Mouse (Mus musculus): ENCODE data around the gene Mapkbp1. TPM values are rescaled to one million over a fixed set of nuclear protein-coding genes. Genes with fewer than 3 reads are reported as not detected.

The Mapkbp1 gene
- 1 to 10 TPM; 8.4 to 9.1 TPM for total RNA-seq (2021)

DNA sequence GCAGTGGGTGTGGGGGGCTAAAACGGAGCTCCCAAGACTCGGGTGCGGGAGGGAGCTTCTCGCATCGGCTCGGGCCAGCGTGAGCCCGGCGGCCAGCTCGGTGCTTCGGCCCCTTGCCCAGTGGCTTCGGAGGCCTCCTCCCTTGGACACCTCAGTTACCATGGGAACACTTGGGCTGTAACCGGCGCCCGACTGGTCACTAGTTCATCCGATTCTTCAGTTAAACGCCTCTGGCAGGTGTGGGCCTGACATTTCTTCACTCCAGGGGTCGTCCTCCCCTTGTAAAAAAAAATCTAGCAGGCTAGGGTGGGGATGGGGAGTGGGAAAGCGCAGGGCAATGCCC, at the start of gene Mapkbp1:
TSS of gene Mapkbp1 (plus strand) at position 163 of the 343 bp plus-strand sequence.
- no peak for DNase-seq (ENCODE audit: low spot score)
- intact Hi-C loops (cut with DNase I) = loop anchor here (5.0 kb wide), 2 partner anchors 100 to 200 kb away; no protein-coding TSS in a partner anchor

DNA sequence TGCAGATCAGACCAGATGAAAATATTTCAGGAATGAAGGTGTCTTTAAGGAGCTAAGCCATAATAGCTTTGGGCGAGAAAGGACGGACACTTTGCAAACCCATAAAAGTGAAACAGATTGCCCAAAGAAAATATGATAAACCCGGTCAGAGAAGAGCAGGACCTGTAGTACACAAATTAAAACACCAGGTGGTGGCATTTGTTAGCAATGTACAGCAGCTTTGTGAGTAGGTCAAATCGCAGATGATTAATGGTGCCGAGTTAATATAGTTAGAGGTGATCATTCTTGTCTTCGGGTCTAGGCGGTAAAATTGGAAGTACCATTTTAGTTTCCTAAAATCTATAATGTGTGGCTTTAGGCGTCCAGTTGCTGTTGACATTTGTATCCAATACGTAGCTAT, 1.9 kb upstream of the Mapkbp1 start:
- DNase-seq (ENCODE audit: low spot score) = no peak
- intact Hi-C loops (cut with DNase I) = loop anchor here (1.0 to 5.0 kb wide), 3 partner anchors 41 to 202 kb away; no protein-coding TSS in a partner anchor

DNA sequence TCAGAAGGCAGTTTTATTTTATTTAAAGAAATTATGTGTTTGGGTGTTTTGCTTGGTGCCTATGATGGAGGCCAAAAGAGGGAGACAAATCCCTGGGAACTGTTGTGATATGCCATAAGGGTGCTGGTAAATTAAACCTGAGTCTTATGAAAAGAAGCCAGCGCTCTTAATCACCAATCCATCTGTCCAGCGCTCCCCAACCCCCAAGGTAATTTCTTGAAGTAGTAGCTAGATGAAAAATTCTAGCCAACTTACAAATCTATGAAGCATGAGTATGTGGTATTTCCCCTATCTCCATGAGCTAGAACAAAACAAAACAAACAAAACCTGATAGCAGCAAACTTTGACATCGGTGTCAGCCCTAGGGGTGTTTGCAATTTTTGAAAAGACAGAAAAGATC, 1.2 kb upstream of the Mapkbp1 start:
- no peak for DNase-seq (ENCODE audit: low spot score)
- intact Hi-C loops (cut with DNase I) = loop anchor here (5.0 kb wide), 2 partner anchors 101 to 201 kb away; no protein-coding TSS in a partner anchor

DNA sequence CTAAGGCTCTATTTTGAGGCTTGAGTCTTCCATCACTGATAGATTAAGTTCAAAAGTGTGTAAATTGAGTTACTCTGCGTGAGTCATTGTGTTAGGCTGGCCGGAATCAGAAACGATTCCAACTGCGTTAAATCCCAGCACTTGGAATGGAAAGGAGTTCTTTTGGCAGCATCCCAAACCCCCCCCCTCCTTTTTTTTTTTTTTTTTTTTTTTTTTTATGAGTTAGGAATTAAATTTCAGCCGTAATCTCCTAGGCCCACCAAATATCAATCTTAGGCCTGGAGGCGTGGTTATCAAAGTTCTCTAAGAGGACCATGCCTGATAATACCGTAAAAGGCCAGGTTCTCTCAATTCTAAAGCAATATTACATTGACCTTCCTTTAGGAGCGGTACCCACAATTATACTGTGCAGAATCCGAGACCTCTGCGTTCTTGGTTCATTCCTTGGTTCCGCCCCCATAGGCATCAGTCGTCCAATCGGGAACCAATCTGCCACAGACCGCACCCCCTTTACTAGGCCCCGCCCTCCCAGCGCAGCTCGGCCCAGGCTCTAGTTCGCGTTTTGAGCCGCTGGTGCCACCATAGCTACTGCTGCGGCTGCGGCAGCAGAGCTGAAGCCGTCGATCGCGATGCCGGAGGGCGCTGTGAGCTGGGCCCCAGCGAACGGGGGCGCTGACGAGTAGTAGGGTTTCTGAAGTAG, 512 bp upstream of the Mapkbp1 start:
- intact Hi-C loops (cut with DNase I) = loop anchor here (5.0 kb wide), 2 partner anchors 100 to 200 kb away; no protein-coding TSS in a partner anchor
- peak; percentile 93 for DNase-seq (ENCODE audit: low spot score)

- intact Hi-C loops (cut with DNase I) = no loop called here
- no peak for DNase-seq (ENCODE audit: low spot score)
These were observed 8.0 kb downstream of the Mapkbp1 start for GRCm38 (mm10) chr2:119980343-119980986.

DNA sequence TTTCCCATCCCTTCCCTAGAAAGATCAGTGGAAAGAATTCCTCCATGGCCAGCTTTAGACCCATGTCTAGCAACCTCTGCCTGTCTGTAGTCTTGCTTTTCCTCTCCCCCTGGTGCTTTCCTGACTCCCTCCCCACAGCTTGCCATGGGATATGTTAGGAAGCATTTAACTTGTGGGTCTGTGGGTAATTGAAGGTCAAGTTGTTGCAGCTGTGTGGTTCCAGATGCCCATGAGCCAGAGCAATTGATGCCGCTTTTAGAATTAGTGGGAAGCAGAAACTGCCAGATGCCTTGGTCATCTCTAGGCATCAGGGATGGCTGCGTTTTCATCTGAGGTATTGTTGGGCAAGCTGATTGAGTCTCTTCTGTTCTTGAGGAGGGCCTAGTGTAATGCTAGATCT, 9.1 kb downstream of the Mapkbp1 start:
- intact Hi-C loops (cut with DNase I) = no loop called here
- no peak for DNase-seq (ENCODE audit: low spot score)

- intact Hi-C loops (cut with DNase I) = no loop called here
- DNase-seq (ENCODE audit: low spot score) = no peak
These were observed 13.4 kb downstream of the Mapkbp1 start for GRCm38 (mm10) chr2:119985871-119986270.

DNA sequence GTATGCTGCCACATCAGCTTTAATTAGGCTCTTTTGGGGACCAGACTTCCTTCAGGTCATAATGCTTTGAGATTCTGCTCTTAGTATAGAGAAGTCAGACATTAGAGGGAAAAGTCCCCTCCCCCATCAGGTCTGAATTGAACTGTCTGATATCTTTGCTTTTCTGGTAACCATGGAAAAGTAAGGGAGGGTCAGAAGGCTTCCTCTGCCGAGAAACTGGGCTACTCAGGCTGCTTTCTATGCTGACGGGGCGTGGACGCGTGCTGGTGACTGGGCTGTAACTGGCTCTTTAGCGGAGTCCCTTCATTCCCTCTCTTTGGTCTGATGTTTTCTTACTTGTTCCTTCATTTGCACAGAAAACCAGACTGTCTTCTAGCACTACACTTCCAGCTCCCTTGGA, 13.9 kb downstream of the Mapkbp1 start:
- DNase-seq (ENCODE audit: low spot score) = no peak
- intact Hi-C loops (cut with DNase I) = no loop called here

DNA sequence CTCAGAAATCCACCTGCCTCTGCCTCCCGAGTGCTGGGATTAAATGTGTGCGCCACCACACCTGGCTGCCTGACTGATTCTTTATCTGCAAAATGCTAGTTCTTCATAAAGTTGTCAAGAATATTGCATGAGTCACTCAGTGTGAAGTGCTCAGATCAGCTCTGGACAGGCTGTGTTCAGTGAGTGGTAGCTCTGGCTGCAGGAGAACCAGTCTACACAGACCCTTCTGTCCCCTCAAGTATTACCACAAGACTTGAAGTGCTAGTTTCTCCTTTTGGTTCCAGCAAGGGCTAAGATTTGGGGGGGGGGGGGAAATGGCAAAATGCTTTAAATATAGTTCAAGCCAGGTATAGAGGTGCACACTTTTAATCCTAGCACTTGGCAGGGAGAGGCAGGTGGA, 14.9 kb downstream of the Mapkbp1 start:
- intact Hi-C loops (cut with DNase I) = no loop called here
- DNase-seq (ENCODE audit: low spot score) = no peak

- DNase-seq (ENCODE audit: low spot score) = no peak
- intact Hi-C loops (cut with DNase I) = no loop called here
These were observed 16.5 kb downstream of the Mapkbp1 start for GRCm38 (mm10) chr2:119988952-119989351.

GRCm38 (mm10) chr2:119990881-119991280, 18.4 kb downstream of the Mapkbp1 start:
- DNase-seq (ENCODE audit: low spot score) = no peak
- intact Hi-C loops (cut with DNase I) = no loop called here

DNA sequence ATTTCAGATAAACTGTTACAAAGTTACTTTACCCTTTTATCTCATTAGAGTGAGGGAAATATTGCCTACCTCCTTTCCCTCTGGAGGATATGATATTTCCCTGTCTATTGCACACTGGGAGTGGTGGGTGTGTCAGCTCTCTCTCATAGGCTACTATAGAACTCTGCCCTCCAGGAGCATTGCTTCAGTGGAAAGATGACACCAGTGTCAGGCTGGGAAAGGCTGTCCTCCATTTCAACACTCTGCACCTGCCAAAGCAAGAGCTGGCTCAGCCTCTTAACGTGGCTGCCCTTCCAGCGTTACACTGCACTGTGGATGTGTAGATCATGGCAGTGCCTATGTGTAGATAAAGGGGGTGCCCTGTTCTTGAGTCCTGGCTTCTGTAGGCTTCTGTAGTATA, 19.9 kb downstream of the Mapkbp1 start:
- intact Hi-C loops (cut with DNase I) = no loop called here
- no peak for DNase-seq (ENCODE audit: low spot score)

DNA sequence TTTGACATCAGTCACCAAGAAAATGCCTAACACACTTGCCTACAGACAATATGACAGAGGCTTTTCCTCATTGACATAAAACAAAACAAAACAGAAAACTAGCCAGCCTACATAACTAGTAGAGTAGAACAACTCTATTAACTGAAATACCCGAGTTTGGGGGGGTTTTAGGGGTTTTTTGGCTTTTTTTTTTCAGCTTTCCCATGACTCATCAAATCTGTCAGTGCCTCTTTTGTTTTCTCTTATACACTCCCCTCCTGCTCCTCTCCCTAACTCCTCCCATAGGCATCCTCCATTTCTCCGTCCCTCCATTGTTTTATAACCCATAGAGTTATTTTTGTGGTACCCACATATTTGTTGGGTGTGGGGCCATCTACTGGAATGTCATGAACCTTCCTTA, 21.0 kb downstream of the Mapkbp1 start:
- intact Hi-C loops (cut with DNase I) = no loop called here
- DNase-seq (ENCODE audit: low spot score) = no peak

DNA sequence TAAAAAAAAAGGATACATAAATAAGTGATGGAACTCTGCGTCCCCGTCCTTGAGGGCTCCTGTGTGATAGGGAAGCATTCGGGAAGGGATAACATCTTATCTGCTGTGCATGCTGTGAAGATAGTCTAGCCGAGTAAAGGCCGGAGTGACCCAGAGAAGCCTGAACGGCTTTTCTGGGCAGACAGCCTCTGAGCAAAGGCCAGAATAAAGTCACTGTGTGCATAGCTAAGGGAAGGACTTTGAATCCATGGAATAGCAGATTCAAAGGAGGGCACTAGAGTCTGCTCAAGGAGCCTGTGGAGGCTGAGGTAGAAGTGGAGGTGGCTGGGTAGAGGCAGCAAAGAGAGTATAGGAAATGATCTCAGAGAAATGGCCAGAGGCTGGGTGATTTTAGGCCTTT, 22.3 kb downstream of the Mapkbp1 start:
- intact Hi-C loops (cut with DNase I) = no loop called here
- DNase-seq (ENCODE audit: low spot score) = no peak

GRCm38 (mm10) chr2:119995391-119996281, 23.1 kb downstream of the Mapkbp1 start:
- peak; percentile 13 for DNase-seq (ENCODE audit: low spot score)
- intact Hi-C loops (cut with DNase I) = no loop called here

DNA sequence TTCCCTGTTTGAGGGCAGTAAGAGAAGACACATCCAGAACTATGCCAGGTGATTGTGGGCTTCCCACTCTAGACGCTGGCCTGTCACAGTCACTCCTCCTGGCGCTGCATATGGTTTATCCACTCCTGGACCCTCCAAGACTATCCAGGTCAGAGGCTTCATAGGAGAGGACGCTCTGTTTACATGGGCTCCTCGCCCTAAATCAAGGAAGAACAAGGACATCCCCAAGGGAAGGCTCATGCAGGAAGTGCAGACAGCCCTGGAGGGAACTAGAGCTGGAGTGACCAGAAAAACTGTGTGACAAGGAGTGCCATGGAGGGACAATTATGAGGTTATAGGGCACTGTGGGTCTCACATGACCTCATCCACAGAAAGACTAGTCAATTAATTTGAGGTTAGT, 24.9 kb downstream of the Mapkbp1 start:
- no peak for DNase-seq (ENCODE audit: low spot score)

GRCm38 (mm10) chr2:119999731-120000130, 27.2 kb downstream of the Mapkbp1 start:
- DNase-seq (ENCODE audit: low spot score) = no peak
- intact Hi-C loops (cut with DNase I) = no loop called here

More for the DNA sequence above, 24.9 kb downstream of the Mapkbp1 start:
- intact Hi-C loops (cut with DNase I) = no loop called here

DNA sequence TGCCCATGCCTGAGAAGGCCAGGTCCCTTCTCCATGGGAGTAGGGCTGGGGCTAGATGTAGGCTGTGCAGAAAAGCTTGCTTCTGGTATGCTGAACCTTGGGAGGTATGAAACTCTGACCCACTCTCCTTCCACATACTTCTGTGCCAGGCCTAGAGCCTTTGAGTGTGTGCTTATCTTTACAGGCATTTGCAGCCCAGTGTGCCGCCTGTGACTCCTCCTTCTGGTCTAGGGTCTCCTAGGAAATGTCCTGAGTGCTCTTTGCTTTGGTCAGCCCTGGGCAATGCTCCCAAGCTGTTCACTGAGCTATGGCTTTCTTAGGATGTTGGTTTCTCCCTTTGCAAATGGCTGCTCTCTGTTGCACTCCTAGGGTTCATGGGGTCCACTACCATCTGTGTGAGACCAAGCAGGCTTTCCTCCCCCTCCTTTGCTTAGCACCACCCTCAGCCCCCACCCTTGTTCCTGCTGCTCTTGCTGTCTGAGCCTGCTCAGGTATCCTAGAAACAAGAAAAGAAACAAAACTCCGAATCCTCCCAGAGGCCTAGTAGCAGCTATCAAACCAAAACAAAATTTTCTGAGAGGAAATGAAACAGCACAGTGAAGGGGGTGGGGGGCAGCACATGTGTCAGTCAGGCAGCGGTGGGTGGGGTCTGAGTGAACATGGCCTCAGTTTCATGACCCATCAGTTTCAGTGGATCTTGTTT, 28.5 kb downstream of the Mapkbp1 start:
- intact Hi-C loops (cut with DNase I) = no loop called here
- DNase-seq (ENCODE audit: low spot score) = no peak

- intact Hi-C loops (cut with DNase I) = no loop called here
- DNase-seq (ENCODE audit: low spot score) = no peak
These were observed 29.5 kb downstream of the Mapkbp1 start for GRCm38 (mm10) chr2:120001956-120002355.

GRCm38 (mm10) chr2:120003970-120004369, 31.5 kb downstream of the Mapkbp1 start:
- intact Hi-C loops (cut with DNase I) = no loop called here
- no peak for DNase-seq (ENCODE audit: low spot score)
